Mouse (Mus musculus) c-Kit-positive CD71-negative TER-119-negative erythroid progenitor cells, embryonic 14.5 days (primary cell): ENCODE data around the gene Zmynd11.
"Not testable (repeated sequence)": the region's sequence is repeated elsewhere in the genome, so short reads cannot be mapped to it uniquely, and the experiment has no call there.

Experiments
- DNase-seq: peaks from one replicate; pipeline ENCODE4 v3.0.0-alpha.2; 2013; ENCODE audit warnings: low read depth

Zmynd11 gene

DNA sequence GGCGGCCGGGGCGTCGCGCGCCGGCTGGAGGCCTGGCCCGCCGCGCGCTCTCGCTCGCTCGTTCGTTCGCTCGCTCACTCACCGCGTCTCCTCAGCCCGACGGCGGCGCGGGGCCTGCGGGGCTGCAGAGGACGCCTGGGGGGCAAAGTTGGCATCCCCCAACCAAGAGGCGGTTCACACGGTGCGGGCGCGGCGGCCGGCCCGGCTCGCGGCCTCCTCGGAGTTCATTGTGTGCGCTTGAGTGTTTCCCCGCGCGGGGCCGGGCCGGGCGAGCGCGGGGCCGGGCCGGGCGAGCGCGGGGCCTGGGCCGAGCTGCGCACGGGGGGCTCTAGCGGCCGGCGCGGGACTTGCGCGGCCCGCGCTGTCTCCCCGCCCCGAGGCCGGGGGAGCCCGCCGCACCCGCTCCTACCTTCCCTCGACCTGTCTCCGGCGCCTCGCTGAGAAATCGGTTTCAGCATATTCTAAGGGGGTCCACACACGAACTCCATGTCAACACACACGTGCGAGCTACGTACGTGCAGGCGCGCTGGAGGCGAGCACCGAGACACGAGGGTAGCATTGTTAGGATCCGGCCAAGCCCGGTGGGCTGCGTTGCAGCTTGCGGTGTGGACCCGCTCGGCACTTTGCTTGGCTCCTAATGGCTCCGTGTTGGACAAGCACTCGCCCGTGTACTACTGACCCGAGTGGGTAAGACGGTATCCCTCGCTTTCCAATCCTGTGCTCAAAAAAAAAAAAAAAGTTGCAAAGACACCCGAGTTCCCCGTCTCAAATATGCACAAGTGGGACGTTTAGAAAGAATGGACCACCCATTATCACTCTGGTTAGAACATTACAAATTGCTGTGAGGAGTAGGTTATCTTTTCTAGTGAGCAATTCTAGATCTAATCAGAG is at the start of gene Zmynd11:
Gene Zmynd11 (minus strand): TSS at position 685 of the 891 bp plus-strand sequence.
- no peak for DNase-seq

DNA sequence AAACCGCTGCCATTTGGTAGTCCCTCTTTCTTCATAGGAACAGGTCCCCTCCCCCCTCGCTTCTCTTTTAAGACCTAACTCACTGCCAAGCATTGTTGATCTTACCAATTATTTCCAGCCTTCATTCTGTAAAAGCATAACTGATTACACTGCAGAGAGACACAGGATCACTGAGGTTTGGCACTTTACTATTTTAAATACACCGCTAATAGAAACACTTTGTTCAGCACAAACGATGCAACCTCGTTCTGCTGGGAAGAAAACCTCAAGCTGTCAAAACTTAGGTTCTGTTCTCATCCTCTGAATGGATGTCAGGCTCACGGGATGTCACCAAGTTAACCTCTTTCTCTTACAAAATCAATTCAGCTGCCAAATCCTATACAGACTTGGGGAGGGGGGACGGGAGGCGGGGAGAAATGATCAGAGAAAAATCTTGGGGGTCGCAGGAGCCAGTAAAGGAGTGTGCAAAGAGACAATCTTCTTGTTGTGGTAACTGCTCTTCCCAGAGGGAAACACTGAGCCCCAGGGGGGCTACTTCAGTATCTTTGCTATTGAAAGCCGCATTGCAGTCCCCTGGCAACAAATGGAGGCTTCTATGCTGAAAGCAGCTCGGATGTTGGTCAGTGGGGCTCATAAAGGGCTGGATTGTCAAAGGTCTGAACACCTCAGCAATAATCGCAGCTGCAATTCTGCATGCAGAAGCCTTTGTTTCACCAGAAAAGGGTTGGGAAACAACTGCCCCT is 30.9 kb upstream of the Zmynd11 start:
- no peak for DNase-seq

DNA sequence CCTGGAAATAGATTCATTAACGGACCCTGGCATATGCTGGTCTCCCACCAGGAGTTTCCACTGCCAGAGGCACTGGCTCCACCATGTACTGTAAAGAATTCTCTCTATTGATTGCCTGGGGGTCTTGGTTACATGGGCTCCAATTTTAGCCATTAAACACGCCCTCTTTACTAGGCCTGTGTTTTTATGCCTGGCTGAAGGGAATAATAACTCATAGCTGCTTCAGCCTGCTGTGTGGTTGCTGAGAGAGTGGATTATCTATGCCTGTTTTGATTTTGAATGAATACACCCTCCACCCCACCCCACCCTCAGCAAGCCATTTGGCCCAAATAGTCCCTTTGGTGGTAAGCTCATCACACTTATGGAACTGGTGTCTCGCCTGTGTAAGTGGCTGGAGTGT is 20.9 kb upstream of the Zmynd11 start:
- DNase-seq = no peak

- no peak for DNase-seq
Observed at GRCm38 (mm10) chr13:9783717-9784116, 18.6 kb upstream of the Zmynd11 start.

- DNase-seq = no peak
Observed at GRCm38 (mm10) chr13:9775901-9776300, 10.8 kb upstream of the Zmynd11 start.

GRCm38 (mm10) chr13:9774077-9774476 is 8.9 kb upstream of the Zmynd11 start:
- no peak for DNase-seq

- DNase-seq = no peak
Observed at GRCm38 (mm10) chr13:9767279-9767678, 2.1 kb upstream of the Zmynd11 start.

DNA sequence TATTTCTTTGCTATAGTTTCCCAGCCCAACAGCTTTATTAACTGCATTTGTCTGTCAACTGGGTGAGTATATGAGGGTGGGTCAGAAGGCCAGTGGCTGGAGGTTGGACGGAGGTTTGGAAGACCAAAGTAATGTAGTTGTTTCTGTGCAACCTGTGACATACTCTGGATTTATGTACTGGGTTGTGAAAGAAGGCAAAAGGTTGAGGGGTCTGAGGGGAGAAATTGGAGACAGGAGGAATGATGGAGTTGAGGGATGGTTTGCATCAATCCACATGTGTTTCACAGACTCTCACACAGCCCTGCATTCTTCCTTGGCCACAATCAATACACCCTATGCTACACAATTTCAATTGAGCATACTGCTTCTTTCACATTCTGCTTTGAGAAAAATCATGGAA is 1.4 kb upstream of the Zmynd11 start:
- no peak for DNase-seq

DNA sequence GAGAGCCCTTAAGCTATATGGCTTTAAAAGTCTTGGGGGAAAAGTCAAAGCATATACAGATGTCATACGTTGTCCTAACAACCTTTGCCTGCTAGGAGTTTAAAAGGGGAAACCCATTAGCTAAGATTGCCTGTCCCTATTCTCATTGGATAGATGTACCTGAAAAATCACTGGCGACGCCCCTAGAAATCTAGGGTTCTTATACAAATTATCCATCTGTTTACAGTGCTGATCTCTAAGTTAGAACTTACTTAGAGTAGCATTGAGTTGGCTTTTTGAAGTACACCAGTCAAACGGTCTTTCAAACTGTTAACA is 364 bp upstream of the Zmynd11 start:
- DNase-seq = no peak

GRCm38 (mm10) chr13:9763828-9764645 is 1.1 kb downstream of the Zmynd11 start:
- DNase-seq = no peak

GRCm38 (mm10) chr13:9763100-9763827 is 1.9 kb downstream of the Zmynd11 start:
- DNase-seq = no peak

- no peak for DNase-seq
Observed at GRCm38 (mm10) chr13:9760057-9760456, 5.1 kb downstream of the Zmynd11 start.

- no peak for DNase-seq
Observed at GRCm38 (mm10) chr13:9757842-9758491, 7.2 kb downstream of the Zmynd11 start.

GRCm38 (mm10) chr13:9753706-9754105 is 11.4 kb downstream of the Zmynd11 start:
- DNase-seq = no peak

DNA sequence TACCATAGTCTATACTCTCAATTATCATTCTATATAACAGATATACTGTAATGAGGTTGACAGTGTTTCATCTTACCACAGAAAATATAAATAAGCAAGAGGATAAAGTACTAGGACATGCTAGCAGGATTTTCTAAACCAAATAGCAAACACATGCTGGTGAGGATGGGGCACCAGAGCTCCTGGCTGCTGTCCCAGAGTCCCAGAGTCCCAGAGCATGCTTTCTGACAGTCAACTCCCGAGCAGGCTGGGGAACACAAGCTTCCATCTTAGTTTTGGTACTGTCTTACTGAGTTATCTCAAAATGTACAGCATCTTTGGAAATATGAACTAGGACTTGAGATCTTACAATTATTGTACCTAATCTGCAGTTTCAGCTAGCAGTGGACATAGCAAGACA is 14.8 kb downstream of the Zmynd11 start:
- no peak for DNase-seq

- no peak for DNase-seq
Observed at GRCm38 (mm10) chr13:9749796-9750195, 15.3 kb downstream of the Zmynd11 start.

GRCm38 (mm10) chr13:9738190-9738589 is 26.9 kb downstream of the Zmynd11 start:
- no peak for DNase-seq

GRCm38 (mm10) chr13:9737024-9737423 is 28.1 kb downstream of the Zmynd11 start:
- DNase-seq = no peak

- not testable (repeated sequence) for DNase-seq
Observed at GRCm38 (mm10) chr13:9732262-9732661, 32.9 kb downstream of the Zmynd11 start.

DNA sequence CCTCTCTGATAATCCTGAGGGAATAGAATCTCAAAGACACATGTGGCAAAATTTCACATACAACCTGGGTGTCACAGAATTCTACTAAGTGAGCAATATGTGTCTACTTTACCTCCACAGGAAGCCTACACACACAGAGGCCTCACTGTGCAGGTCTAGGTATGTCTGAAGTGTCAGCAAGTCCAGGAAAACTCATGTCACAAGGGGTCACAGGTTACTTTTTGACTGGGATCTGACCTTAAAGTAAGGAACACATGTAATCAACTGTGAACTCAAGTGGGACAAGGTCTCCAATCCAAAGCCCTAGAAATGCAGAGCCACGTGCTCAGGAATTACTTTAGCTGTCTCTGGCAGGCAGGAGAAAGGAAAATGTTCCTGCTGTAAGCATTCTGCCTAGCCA is 36.1 kb downstream of the Zmynd11 start:
- no peak for DNase-seq

- no peak for DNase-seq
Observed at GRCm38 (mm10) chr13:9715224-9715623, 49.9 kb downstream of the Zmynd11 start.
